Mouse (Mus musculus) 3T3-L1 (cell line): ENCODE measurements around the gene Asb4.

Experiments used
- DNase-seq: peaks from one replicate; pipeline ENCODE4 v3.0.0-alpha.2; 2015; ENCODE audit warnings: low read depth, low spot score

Asb4 gene

DNA sequence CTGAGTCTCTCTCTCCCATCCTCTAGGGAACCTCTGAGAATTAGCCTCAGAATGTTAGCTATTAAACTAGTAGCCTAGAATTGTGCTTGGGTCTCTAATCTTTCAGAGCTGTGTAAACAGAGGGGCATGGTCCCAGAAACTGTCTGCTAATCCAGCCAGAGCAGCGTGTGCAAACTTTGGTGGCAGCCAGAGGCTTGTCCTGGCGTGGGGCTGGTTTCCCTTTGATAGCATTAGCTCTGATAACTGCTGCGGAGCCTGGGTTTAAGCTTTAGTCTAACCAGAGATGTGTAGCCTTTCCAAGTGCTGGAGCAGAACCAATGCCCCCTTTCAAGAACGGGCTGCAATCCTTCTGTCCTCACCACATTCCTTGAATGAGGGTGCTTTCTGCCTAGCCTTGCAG is 11.8 kb downstream of the Asb4 start:
- no peak for DNase-seq

DNA sequence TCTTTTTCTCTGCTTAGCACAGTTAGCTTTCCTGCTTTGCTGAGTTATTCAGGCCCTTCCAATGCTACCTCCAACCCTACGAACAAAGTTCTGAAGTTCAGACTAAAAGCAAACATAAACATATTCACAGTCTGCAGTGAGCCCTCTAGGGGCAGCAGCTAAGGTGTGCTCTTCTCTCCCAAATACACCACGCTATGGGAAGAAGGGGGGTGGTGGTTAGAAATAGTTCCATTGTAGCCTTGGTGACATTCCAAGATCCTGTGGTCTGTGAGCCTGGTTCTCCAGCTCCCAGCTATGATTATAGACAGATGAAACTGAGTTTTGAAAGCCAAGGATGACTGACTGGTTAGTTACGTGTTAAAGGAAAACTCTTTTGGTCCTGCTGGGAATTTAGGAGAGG is 13.6 kb downstream of the Asb4 start:
- DNase-seq, result peak; percentile 85

DNA sequence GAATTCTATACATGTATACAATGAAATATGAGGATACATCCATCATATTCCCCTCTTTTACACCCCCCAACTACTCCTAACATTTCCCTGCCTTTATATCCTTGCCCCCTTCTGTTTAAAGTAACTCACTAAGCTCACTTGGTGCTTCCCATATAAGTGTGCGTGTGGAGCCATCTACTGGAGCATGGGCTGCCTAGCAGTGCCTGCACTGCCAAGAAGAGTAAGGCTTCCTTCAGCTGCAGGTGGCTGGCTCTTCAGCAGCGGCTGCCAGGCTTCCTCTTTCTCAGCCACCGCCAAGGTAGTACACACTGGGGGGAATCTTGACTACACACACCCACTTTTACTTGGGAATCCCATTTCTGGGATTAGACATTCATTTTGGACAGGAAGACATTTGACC is 18.2 kb downstream of the Asb4 start:
- DNase-seq, result peak; percentile 85

DNA sequence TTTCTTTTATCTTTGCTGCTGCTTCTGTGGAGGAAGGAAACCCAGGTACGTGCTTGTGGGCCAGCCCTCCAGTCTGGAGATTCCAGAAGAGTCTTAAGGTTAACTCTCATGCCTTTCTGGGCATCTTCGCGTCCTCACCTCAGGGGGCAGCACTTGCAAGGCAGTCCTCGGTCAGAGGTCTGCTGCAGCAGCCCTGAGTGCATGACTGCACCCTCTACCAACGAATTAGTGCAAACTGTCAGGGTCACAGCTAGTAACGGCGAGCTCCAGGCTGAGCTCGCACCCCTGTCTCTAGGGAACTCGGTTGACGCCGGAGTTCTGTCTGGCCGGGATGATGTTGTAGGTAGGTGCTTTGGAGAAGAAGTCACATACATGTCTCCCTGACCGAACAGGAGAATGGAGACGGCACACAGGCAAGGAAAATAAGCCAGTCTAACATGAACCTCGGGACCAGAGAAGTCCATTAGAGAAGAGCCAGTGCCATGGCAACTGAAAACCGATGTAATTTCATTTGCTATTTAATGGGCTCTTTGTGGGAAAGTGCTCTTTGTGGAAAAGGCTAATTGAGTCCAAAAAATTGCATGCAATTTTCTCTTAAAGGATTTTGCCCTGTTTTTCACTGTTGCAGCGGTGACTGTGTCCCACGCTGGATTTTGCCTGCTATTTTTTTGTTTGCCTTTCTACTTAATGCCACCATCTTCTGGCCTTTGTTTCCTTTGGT is 20.1 kb downstream of the Asb4 start:
- no peak for DNase-seq

DNA sequence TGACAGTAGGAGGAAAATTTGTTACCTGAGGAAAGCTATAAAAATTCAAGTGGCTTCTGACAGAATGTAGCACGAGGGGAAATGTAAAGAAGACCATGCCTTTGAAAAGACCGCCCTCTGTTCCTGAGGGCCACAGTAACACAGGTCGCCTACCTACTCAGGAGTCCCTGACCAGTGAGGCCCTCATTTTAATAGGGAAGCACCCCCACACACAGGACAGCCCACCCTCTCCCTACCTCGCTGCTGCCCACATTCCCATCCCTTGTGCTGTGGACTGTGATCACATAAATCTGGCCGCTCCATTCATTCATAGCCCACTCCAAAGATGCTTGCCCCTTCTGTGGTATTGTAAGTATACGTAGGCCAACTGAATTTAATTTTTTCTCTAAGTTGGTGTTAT is 20.8 kb downstream of the Asb4 start:
- no peak for DNase-seq

DNA sequence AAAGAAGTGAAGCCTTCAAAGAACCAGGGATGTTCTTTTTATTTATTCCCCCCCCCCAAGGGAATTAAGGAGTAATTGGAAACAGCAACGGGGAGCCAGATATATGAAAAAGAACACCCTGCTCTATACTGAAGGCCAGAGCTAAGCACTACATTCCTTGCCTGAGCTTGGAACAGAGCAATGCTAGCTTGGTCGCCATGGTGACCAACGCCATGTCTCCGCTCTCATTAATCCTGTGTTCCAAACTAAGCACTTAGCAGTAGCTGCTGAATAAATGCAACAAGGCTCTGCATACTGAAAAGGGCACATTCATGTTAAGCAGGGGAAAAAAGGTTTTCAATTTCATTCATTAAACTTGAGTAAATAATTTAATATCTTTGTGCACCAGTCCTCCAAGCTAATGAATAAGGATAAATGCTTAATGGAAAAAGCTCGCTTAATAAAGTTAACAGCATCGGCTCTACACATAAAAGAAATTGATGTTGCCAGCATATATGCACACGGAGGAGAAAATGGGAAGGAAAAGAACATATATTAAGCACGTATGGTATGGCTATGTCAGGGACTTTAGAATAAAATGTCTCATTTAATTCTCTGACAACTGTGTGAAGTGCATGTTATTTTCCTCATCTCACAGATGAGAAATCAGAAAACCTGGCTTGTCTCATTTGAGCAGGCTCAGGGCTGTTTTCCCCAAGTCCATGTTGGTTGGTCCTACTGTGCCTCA is 25.4 kb downstream of the Asb4 start:
- DNase-seq, result no peak

DNA sequence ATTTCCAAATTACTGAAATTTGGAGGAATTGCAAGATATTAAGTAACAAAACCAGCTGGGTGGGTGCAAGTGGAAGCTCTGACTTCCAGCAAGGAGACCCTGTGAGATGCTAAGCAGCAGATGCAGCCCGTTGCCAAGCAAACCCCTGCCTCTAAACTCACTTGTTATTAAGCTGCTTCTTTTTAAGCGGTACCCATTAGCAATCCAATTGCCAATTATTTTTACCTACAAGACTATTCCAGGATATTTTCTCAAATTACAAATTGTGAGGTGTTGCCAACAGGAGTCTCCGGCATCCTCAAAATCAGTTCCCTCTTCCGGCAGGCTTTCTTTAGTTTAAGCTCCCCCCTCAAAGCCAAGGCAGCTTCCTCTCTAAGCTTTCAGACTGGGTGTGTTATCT is 26.5 kb downstream of the Asb4 start:
- DNase-seq, result no peak

DNA sequence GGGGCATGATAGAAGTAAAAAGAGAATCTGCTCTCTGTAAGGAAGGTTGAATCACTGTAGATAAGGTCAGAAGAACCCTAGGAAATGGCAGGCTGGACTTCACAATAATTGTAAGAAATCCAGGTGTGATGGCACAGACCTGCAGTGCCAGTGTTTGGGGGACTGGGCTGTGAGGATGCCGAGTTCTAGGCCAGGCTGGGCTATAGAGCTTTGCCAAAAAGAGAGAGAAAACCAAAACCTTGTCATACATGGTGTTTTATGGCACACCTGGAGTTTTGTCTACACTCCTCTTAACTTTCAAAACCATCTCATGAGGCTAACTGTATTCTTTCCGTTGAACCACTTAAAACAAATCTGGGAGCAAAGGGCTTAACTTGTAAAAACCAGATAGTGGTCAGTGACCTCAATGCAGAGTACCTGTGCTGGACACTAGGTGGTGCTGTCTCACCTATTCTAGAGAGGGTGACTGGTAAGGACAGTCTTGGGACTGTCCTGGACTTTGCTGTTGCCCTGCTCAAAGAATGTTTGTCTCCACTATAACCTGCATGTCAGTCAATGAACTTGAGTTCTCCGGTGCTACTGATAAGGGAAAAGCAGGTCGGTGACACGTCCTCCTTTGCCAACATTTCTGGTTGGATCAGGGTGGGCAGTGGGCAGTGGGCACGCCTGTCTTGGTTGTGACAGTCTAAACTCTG is 27.7 kb downstream of the Asb4 start:
- DNase-seq, result peak; percentile 94

DNA sequence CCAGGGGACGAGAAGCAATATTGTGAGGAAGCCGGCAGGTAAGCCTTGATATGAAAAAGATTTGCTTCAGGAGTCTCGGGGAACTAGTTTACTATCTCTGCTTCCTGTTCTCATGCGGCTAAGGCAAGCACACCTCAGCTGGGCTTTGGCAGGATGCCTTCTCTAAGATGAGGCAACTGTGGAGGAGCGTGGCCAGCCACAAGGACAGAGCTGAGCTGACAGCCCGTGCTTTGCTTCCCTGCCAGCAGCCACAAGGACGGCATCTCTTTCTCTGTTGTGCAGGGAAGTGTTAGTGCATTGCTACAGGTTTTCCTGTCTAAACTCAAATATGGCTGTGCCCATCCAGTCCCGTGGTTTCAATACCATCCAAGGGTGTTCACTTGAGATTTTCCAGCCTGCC is 30.1 kb downstream of the Asb4 start:
- DNase-seq, result peak; percentile 80

DNA sequence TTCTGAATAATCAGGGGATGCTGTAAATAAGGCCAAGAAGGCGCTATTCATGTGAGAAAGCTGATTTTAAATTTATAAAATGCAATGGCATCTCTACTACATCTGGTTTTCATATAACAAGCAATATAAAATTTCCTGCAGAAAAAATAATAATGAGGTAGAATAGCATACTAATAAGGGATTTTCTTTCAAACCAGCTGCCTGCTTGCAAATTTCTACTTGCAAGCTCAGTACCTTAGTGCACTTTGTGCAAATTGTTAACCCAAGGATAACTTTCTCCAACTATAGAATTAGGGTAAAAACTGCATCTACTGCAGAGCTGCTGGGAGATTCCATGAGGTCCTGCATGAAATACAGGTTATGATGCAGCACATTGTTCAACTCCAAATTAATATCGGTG is 38.3 kb downstream of the Asb4 start:
- no peak for DNase-seq

DNA sequence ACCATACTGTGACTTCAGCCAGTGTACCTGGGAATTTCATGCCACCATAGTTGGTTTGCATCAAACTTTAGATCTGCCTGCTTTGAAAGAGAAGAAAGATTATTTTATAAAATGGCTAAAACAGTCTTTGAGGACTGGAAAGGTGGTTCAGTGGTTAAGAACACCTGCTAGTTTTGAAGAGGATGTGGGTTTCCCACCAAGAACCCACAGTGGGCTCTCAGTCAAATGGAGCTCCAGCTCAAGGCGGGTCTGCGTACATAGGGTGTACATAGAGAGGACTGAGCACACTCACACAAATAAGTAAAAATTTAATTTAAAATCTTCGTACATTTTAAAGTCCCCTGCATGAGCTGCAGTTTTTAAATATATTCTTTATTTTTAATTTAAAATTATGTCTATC is 39.2 kb downstream of the Asb4 start:
- DNase-seq, result no peak

DNA sequence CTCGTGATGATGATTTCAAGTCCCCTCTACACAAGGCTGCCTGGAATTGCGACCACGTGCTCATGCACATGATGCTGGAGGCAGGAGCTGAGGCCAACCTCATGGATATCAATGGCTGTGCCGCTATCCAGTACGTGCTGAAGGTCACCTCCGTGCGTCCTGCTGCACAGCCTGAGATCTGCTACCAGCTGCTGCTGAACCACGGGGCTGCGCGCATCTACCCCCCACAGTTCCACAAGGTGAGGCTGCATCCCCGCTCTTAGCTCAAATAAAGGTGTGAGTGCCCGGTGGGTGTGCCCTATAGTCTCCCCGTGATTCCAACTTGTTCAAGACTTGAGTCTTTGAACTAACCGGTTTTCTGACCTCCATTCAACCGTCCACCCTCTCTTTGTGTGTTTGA is 40.4 kb downstream of the Asb4 start:
- DNase-seq, result no peak

DNA sequence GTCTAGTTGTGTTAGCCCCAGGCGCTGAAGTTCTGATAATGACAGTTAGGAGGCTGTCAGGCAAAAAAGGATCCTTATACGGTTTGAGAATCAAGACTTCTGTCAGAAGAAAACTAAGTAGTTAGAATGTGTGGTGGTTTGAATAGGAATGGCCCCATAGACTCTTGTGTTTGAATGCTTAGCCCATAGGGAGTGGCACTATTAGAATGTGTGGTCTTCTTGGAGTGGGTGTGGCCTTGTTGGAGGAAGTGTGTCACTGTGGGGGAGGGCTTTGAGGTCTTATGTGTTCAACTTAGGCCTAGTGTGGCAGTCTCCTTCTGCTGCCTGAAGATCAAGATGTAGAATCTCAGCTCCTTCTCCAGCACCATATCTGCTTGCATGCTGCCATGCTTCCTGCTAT is 43.8 kb downstream of the Asb4 start:
- peak; percentile 58 for DNase-seq

DNA sequence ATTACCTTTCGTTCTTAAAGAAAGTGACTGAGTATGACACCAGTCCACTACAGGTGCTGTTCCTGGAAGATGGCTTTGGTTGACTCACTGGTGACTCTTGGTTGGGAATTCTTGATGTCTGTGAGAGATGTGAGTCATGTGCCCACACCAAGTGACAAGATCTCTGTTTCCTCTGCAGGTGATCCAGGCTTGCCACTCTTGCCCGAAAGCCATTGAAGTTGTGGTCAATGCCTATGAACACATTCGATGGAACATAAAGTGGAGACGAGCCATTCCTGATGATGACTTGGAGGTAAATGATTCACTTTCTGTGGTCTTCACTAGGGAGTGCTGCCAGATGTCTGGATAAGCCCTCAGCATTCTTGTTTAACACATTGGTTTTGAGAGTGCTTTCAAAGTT is 46.4 kb downstream of the Asb4 start:
- peak; percentile 82 for DNase-seq

DNA sequence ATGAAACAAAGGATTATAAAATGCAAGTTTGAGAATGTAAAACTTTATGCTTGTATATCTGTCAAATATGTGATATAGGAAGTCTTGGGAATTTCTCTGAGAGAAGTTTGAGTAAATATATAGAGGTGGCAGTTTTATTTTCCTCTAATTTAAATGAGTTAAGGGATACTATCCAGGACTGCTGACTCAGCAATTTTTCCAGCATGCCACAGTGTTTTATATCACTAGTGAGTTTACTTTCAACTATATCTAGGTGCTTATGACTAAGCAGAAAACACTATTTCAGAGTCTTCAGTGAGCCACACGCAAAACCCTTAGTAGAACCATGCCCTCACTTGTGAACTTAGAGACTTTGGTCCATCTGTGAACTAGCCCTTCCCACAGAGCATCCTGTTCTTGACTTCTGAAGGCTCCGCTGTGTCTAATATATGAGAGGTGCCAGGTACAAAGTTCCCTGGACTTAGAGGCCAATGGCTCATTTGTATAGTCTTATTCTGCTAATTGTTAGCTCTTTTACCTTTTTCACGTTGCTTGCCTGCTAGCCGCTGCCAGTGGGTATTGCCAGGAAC is 46.9 kb downstream of the Asb4 start:
- DNase-seq, result peak; percentile 63

DNA sequence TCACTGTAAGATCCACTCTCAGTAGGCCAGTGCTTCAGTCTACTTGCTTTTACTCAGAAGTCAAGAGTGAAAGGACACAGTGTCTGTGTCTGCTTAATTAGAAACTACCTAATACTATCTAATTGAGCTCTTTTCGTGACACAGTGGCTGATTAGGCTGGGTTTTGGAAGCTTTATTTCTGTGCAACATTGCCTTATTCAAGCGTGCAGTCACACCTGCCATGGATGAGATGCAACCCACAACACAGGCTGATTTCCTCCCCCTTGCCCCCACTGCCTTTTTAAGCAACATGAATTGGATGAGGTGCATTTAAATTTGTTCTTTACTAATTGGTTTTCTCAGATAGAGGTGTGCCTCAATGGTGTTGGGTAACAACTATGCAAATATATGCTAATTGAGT is 50.7 kb downstream of the Asb4 start:
- DNase-seq, result no peak

DNA sequence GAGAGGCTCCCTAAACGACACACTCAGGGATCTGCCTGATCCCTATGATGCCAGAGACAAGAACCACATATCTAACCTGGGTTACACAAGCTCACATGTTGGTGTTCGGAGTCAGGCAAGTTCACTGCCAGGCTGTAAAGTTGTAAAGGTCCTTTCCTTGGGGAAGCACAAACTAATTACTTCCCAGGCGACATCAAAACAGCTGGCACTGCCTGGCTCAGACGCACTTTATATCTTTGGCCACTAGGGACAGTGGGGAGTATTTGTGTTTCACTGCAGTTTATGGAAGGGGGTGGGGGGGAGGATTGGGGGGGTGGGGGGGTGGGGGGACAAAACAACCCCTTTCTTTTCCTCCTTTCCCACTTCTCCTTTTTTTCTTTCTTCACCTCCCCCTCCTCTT is 54.6 kb downstream of the Asb4 start:
- DNase-seq, result no peak

DNA sequence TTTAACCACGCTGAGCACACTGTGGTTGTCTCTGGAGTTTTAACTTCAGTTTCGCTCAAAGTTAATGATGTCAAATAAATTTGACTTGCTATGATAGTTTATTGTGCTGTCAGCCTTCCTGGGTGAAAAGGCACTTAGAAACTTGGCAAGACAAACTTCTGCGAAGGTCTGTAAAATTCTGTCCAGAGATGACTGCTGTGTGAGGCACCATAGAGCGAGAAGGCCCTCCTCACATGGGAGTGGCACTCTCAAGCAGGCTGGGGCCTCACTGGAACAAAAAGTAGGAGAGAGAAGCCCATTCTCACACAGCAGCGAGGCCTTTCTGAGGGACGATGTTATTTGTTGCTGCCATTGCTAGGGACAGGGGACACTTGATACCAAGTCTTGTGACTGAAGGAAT is 58.0 kb downstream of the Asb4 start:
- no peak for DNase-seq

DNA sequence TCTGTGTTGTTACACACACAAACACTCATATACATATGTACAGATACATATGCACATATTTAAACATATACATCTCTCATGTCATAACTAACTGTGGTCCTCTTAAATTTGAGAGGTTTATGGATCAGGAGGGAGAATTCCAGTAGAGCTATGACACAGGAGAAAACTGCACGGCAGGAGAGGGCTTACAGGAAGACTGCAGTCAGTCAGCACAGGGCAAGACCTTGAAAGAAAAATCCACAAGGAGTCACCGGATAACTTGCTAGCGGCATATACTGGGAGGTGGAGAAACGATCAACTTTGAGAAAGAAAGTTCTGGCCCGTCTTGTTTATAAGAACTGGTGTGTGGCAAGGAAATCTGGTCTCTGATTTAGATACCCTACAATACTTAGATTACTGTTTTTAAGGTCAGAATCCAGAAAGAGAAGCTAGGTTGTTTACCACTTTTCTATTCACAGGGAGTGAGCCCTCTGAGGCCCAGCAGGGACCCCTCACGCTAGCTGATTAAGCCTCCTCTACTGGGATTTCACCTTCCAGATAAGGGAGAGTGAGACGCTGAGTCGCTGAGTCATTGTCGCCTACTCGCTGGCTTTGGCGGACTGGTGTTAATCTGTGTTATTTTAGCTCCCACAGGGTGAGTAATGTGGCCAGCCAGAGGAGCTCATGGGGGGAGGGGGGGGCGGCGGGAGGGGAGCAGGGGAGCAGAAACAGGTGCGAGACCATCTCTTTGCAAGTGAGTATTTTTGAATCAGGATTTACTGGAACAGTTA is 59.3 kb downstream of the Asb4 start:
- DNase-seq, result peak; percentile 86

DNA sequence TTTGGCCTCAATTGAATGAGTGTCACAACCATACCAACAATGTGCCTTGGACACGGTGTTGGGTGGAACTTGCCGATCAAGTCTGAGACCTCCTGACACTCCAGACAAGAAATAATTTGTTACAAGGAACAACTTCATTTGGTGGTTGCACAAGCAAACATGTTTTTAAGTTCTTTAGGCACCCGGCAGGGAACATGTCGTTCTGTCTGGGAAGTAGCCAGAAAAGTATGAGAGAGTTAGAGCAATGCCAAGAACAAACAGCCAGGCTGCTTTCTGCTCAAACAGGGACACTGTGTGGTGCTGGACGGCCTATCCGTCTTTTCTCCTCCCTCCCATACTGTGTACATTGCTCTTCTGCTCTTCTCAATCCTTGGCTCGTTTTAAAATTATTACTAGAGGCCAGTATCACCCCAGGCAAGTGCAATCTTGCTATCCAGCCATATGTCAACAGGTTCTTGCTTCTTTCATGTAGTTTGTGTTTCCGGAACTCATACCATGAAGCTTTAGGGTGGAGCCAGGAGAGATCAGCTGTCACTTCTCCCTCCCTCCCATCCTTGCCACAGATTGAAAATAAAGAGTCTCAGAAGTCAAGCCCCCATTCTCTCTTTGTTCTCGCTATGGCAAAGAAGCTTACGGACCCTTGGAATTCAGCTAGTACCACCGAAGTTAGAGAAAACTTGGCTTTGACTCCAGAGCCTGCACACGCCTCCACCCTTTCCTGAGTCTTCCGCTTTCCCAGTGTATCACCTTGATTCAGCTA is 60.1 kb downstream of the Asb4 start:
- DNase-seq, result peak; percentile 82

DNA sequence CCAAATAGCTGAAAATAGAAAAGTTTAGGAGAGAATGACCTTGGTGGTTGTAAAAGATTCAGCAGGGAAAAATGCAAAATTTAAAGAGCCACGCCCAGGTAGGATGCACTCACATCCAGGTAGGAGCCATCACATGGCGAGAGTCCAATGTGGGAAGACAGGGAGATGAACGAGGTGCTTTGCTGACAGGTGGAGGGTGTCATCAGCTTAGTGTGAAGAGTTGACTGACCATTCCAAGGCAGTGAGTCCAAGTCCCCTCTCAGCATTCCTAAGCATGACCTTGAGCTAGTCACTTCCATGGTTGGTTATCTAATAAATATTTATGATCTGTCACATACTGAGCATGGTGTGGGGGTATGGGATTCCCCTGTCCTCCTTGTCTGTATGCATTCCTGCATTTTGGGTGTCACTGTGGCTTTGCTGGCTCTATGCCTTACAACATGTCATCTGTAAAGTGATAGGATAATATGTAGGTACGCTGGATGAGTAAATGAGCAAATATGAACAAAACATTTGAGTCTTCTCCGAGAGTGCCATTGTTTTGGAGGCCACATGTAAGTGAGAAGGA is 61.2 kb downstream of the Asb4 start:
- DNase-seq, result peak; percentile 75
